Mouse (Mus musculus) midbrain, postnatal 0 days (tissue): ENCODE data around the gene Eif2b4. TPM values are rescaled to one million over a fixed set of nuclear protein-coding genes. Genes with fewer than 3 reads are reported as not detected.
A peak's percentile ranks its signal among the peaks of the same experiment; 100 is the strongest.

Experiments
- ATAC-seq: fragments of 200-750 bp; cut with Nextera tagmentation; 2 replicates; pipeline ENCODE4 v1.8.0; 2017; ENCODE audit warnings: moderate number of reproducible peaks, mild to moderate bottlenecking, moderate TSS enrichment, moderate library complexity; ENCODE audit not compliant: low FRiP score
- DNase-seq: peaks from one replicate; pipeline ENCODE4 v3.0.0-alpha.2; 2015; ENCODE audit warnings: low spot score
- H3K27ac ChIP-seq: fragments of 300-500 bp; sonication (generic); 2 replicates; pipeline ENCODE4 v1.5.1; 2014; ENCODE audit warnings: low read depth, mild to moderate bottlenecking, low read length, mixed read lengths
- H3K27me3 ChIP-seq: fragments of 300-500 bp; sonication (generic); 2 replicates; pipeline ENCODE4 v1.6.1; 2014; ENCODE audit warnings: low read length, control low read depth, mixed read lengths; ENCODE audit not compliant: insufficient read depth
- H3K36me3 ChIP-seq: fragments of 300-500 bp; sonication (generic); 2 replicates; pipeline ENCODE4 v1.6.1; 2014; ENCODE audit warnings: low read length, control low read depth, mixed read lengths; ENCODE audit not compliant: insufficient read depth
- H3K4me1 ChIP-seq: fragments of 300-500 bp; sonication (generic); 2 replicates; pipeline ENCODE4 v1.6.1; 2014; ENCODE audit warnings: mild to moderate bottlenecking, control low read depth, antibody characterized with exemption, low read length, mixed read lengths; ENCODE audit not compliant: insufficient read depth
- H3K4me2 ChIP-seq: fragments of 300-500 bp; sonication (generic); 2 replicates; pipeline ENCODE4 v1.6.1; 2014; ENCODE audit warnings: low read depth, mild to moderate bottlenecking, low read length, mixed read lengths; ENCODE audit not compliant: poor library complexity, severe bottlenecking
- H3K4me3 ChIP-seq: fragments of 300-500 bp; sonication (generic); 2 replicates; pipeline ENCODE4 v1.5.1; 2014; ENCODE audit warnings: low read depth, mild to moderate bottlenecking, low read length, moderate library complexity
- H3K9ac ChIP-seq: fragments of 300-500 bp; sonication (generic); replicated peaks from 2 replicates; pipeline ENCODE4 v1.6.1; 2014; ENCODE audit warnings: mild to moderate bottlenecking, low read length, moderate library complexity, mixed read lengths; ENCODE audit not compliant: poor library complexity, severe bottlenecking
- H3K9me3 ChIP-seq: fragments of 300-500 bp; sonication (generic); 2 replicates; pipeline ENCODE4 v1.6.1; 2016; ENCODE audit warnings: low read length, control low read depth
- CTCF ChIP-seq: IDR thresholded peaks from 2 replicates; pipeline ENCODE4 v1.5.1; 2016; ENCODE audit warnings: antibody characterized with exemption, mild to moderate bottlenecking
- WGBS: fragments of 180-500 bp; shearing (Covaris S2); extraction: QIAGEN DNeasy Blood & Tissue Kit; methylation state at CpG from one replicate; pipeline ENCODE4 v1.1.7; 2014; 5-methylcytosine and 5-hydroxymethylcytosine counted together
- polyA plus RNA-seq: library from polyadenylated mRNA; unstranded; fragments of >200 nt; fragmentation: Nextera tagmentation; extraction: Ambion mirVana; gene quantifications from 2 replicates; pipeline ENCODE4 v1.2.1, GENCODE M21; 2015
- total RNA-seq: library from RNA; depleted of rRNA; stranded (reverse); fragments of >200 nt; gene quantifications from 2 replicates; pipeline ENCODE4 v1.2.3, GENCODE M21; 2014; rRNA removed

Gene Eif2b4
- total RNA-seq = 29.7 and 34.0 TPM in 2 replicates
- polyA plus RNA-seq = 84.3 and 93.4 TPM in 2 replicates

- DNase-seq (peak; percentile 99), ATAC-seq (peak; percentile 95)
- H3K27ac ChIP-seq = peak within 1 kb of the TSS; percentile 87
- H3K36me3 ChIP-seq = peaks cover 58% of the 10 kb centered on the region
- H3K9me3 ChIP-seq = no peaks in the 10 kb centered on the region
- peak within 1 kb of the TSS; percentile 93 for H3K9ac ChIP-seq
- peak; percentile 81 for TF ChIP-seq CTCF
- no peaks in the 10 kb centered on the region for H3K4me1 ChIP-seq
- no peaks in the 10 kb centered on the region for H3K27me3 ChIP-seq
- WGBS = under 1% methylated on average over 48 of the region's 48 CpGs
- H3K4me2 ChIP-seq = peak within 1 kb of the TSS; percentile 85
- H3K4me3 ChIP-seq = peak within 1 kb of the TSS; percentile 66
Observed at GRCm38 (mm10) chr5:31192939-31193630, at the start of gene Eif2b4, which contains the start of gene Snx17. Eif2b4 (minus strand) TSS chr5:31193430. Snx17 (plus strand) TSS chr5:31193227.

GRCm38 (mm10) chr5:31242191-31242590 is 49.0 kb upstream of the Eif2b4 start:
- 21% methylated on average over 10 of the region's 10 CpGs for WGBS
- Histone ChIP-seq H3K4me3 (peak overlapping the region; percentile 93), H3K9me3 (no peaks in the 10 kb centered on the region), H3K4me1 (0 out of 2 replicates have a peak, but pooled peaks cover 5% of the 10 kb centered on the region), H3K36me3 (peaks cover 31% of the 10 kb centered on the region), H3K27me3 (no peaks in the 10 kb centered on the region), H3K4me2 (peak overlapping the region; percentile 59), H3K9ac (peak overlapping the region; percentile 97; the same call in 1 of the 2 replicates), H3K27ac (peak overlapping the region; percentile 93; the same call in 1 of the 2 replicates)
- DNase-seq = no peak
- no peak for TF ChIP-seq CTCF
- no peak for ATAC-seq

GRCm38 (mm10) chr5:31241522-31242034 is 48.3 kb upstream of the Eif2b4 start:
- H3K4me3 ChIP-seq = peak overlapping the region; percentile 93
- H3K4me1 ChIP-seq = 0 out of 2 replicates have a peak, but pooled peaks cover 5% of the 10 kb centered on the region
- H3K36me3 ChIP-seq = peaks cover 25% of the 10 kb centered on the region
- H3K9me3 ChIP-seq = no peaks in the 10 kb centered on the region
- no peak for DNase-seq
- peak overlapping the region; percentile 93 for H3K27ac ChIP-seq
- no peak for ATAC-seq
- peak overlapping the region; percentile 59 for H3K4me2 ChIP-seq
- H3K27me3 ChIP-seq = no peaks in the 10 kb centered on the region
- no peak for TF ChIP-seq CTCF
- WGBS = 0% methylated on average over 13 of the region's 13 CpGs
- H3K9ac ChIP-seq = peak overlapping the region; percentile 97

- peak within 1 kb of the TSS; percentile 59 for H3K4me2 ChIP-seq
- under 1% methylated on average over 55 of the region's 103 CpGs for WGBS
Observed at GRCm38 (mm10) chr5:31240637-31241521, 47.6 kb upstream of the Eif2b4 start, which contains the start of the genes Nrbp1 and Gm9970. Nrbp1 (plus strand) TSS chr5:31240864. Gm9970 (minus strand) TSS chr5:31241232.

GRCm38 (mm10) chr5:31226641-31227040 is 33.4 kb upstream of the Eif2b4 start:
- no peak overlapping the region for H3K27ac ChIP-seq
- TF ChIP-seq CTCF = no peak
- DNase-seq = no peak
- no peak for ATAC-seq
- no peaks in the 10 kb centered on the region for H3K4me1 ChIP-seq
- no peak overlapping the region for H3K9ac ChIP-seq
- no peak overlapping the region for H3K4me3 ChIP-seq
- H3K27me3 ChIP-seq = no peaks in the 10 kb centered on the region
- no peaks in the 10 kb centered on the region for H3K36me3 ChIP-seq
- no peaks in the 10 kb centered on the region for H3K9me3 ChIP-seq
- WGBS = 56% methylated on average over 1 of the region's 1 CpGs
- H3K4me2 ChIP-seq = no peak overlapping the region

More at GRCm38 (mm10) chr5:31240637-31241521, 47.6 kb upstream of the Eif2b4 start, which contains the start of the genes Nrbp1 and Gm9970:
- peak within 1 kb of the TSS; percentile 93 for H3K4me3 ChIP-seq
- ATAC-seq (peak; percentile 99), DNase-seq (peak; percentile 98)
- H3K4me1 ChIP-seq = 0 out of 2 replicates have a peak, but pooled peaks cover 5% of the 10 kb centered on the region
- H3K27ac ChIP-seq = peak within 1 kb of the TSS; percentile 93
- TF ChIP-seq CTCF = no peak; the same call in 1 of the 2 replicates
- 0 out of 2 replicates have a peak, but pooled peaks cover 4% of the 10 kb centered on the region for H3K9me3 ChIP-seq
- peaks cover 18% of the 10 kb centered on the region for H3K36me3 ChIP-seq
- H3K9ac ChIP-seq = peak within 1 kb of the TSS; percentile 97
- no peaks in the 10 kb centered on the region for H3K27me3 ChIP-seq
